Mouse (Mus musculus) cerebellum, adult (tissue): Measurements from ENCODE around the gene Mtor.

ENCODE experiments used
- ATAC-seq: cut with Nextera tagmentation; 2 replicates; pipeline ENCODE4 v1.9.2; 2017; ENCODE audit warnings: mild to moderate bottlenecking, moderate library complexity, mixed read lengths; ENCODE audit not compliant: insufficient number of reproducible peaks, low FRiP score, low TSS enrichment

Gene Mtor

DNA sequence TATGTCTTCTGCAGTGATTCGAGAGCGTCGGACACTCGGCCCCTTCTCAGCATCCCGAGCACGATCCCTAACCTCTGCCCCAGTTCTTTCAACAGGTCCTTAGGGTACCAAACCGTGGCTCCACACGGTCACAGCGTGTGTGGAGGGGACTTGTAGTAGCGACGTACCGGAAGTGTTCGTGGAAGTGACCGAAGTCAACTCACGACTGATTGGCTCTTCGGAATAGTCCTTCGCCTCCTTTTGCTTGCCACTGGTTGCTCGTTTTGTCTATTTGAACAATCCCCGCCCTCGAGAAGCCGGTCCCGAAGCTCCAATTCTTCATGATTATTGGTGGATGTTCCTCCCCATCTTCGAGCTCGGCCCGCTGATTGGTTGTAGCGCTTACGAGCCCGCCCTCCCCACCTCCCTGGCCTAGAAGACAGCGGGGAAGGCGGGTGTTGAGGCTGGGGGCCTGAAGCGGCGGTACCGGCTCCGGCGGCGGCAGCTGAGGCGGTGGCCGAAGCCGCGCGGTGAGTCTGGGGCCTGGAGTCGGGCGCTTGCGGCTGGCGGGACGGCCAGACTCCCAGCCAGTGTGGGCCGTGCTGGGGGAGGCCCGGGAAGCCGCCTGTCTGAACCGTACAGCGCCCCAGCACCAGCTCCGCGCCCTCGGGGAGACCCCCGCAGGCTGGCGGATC, at the start of gene Mtor:
Mtor (plus strand) TSS at position 433 of the 674 bp plus-strand sequence.
- ATAC-seq = peak; percentile 99

DNA sequence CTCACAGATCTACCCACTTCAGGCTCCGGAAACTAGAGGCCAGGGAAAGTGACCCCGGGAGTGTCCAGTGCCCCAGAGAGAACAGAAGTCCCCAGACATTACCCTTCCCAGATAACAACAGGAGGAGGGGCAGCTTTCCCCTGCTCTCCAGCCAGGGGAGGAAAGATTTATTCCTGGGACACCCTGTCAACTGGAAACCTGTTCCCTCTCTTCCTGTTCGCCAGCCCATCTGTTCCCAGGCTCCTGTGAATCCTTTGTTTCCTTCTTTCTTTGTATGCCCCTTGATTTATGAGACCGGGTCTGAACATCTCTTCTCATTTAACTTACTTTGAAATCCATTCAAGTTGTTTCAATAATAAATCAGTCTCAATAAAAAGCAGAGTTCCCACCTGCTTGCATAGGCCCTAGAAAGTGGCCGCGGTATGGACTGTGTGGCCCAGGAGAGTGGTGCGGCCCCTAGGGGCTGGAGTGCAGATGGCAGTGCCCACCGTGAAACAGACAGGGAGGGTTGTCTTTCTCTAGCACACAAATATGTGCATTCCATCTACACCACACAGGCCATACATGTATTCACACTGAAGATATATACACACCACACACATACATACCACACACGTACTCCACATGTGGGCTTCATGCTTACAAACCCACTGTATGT, 48.8 kb upstream of the Mtor start:
- no peak for ATAC-seq

DNA sequence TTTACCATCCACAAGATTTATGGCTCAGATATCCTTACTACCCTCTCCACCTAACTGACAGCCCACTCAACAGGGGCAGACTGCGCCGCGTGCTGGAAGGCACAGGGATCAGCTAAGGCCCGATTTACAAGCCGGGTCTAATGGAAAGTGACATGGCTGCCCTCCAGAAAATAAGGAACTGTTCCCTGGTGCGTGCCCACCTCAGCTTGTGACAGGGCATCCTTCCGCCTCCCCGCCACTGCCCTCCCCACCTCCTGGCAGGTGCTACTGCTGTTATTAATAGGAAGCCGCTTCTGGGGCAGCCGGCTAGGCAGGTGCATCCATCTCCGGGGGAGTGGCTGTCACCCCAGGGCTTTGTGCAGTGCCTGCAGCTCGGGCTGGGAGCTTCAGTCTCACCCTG, 45.0 kb upstream of the Mtor start:
- no peak for ATAC-seq

DNA sequence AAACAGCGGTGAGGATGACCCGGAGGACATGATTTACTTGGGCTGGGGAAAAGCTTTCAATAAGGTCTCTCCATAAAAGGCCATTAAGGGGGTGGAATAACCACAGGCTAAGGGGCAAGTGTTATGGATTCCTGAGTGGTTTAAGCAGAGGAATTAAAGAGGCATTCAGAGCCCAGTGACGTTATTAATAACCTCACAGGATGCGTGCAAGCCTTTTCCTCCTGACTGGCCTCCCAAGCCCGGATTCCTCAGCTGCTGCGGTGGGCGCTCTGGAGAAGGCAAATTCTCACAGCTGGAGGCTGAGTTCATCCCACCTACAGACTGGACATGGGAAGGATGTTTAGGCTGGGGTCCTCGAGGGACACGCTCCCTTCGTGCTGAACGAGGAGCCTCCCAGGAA, 43.7 kb upstream of the Mtor start:
- ATAC-seq = no peak

DNA sequence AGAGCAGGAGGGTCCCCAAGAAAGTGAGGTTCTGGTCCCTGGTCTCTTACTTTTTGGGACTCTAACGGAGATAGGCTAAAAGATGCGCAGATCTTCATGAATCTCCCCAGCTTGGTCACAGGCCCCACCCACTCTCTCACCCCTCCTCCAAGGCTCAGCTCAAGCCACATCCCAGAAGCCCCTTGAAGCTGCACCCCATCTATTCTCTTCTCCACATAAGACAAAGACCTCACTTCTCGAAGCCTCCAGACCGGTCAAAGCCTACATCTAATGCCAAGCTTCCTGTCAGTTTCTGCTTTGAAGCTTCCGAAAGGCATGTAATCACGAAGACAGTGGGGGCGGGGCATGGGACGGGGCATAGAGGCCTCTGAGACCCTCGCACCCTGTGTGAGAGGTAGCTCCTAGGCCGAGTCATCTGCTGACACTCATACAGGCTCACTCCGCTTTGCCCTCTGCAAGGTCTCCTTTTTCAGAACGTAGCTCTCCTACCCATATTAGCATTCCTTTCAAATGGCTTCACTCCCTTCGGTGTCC, 43.1 kb upstream of the Mtor start:
- ATAC-seq = no peak

DNA sequence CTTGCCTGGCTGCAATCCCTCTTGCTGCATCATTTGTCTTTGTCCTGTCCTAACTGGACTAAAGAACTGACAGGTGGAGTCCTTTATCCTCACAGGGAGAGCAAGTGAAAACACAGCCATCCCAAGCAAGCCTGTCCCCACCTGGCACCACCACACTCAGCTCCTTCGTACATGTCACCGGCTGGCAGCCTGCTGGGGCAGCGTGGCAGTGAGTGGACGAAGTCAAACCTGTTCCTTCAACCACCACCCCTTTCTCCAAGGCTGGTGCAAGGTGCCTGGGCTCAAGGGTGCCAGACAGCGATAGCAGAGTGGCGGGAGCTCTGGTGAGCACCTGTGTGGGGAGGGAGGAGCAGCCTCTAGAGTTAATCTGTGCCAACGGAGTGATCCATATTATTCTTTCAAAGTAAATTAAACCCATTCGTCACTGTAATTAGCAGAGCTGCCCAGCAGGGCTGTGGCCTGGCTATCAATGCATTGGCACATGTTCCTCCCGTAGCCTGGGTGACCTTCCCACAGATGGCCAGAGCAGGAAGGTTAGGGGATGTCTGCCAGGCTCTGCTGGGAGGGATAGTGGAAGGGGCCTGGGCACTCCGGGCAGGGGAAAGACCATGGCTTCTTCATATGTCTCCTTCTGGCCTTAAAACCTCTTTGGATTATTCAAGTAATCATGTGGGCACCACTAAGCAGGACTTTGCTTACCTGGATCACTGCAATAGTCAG, 40.0 kb upstream of the Mtor start:
- no peak for ATAC-seq

DNA sequence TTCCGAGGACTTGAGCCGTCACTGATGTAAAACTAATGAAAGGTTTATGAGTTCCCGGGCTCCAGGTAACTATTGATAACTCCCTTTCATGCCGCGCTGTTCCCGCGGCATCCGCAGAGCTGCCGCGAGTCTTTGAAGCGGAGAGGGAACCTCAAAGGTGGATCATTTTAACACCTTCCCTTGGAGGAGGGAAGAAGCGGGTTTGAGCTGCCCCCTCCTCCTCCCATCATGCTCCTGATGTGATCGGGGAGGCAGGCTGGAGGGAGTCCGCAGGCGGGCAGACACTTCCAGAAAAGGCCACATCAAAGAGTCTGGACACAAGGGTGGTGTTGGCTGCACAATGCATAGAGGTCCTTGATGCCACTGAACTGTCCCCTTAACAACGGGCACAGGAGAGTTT, 32.8 kb upstream of the Mtor start:
- no peak for ATAC-seq

DNA sequence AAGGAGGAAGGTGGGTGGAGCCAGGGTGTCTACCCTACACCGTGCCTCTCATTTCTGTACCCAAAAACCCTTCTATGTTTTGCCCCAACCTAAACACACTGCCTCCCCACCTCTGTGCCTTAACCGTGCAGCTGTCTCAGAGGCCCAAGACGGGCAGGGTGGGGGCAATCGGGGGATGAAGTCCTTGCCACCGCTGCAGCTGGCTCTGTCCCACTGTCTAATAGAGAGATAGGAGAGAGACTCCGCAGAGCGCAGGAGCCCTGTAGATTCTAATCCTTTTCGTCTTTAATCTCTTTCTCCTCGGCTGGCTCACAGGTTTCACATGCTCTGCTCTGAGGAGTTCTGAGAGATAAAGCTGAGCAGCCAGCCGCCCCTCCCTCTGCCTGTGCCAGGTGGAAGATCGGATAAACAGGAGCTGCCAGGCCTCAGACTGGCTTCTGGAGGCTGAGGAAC, 31.3 kb upstream of the Mtor start:
- ATAC-seq = no peak

DNA sequence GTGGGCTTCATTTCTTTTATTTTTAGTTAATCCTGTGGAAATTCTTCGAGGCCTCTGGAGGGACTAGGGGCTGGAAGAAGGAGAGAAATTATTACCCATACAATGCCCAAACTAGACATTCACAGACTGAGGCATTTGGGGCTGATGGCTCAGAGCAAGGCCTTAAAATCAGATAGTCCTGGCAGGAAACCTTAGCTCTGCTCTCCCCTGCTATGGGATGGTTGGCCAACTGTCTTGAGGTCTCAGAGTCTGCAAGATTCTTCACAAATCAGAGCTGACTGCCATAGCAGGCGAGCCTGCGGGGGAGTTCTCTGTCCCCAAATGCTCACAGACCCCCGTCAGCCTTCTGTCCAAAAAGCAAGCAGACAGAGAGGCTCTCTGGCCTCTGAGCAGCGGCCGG, 30.9 kb upstream of the Mtor start:
- no peak for ATAC-seq

DNA sequence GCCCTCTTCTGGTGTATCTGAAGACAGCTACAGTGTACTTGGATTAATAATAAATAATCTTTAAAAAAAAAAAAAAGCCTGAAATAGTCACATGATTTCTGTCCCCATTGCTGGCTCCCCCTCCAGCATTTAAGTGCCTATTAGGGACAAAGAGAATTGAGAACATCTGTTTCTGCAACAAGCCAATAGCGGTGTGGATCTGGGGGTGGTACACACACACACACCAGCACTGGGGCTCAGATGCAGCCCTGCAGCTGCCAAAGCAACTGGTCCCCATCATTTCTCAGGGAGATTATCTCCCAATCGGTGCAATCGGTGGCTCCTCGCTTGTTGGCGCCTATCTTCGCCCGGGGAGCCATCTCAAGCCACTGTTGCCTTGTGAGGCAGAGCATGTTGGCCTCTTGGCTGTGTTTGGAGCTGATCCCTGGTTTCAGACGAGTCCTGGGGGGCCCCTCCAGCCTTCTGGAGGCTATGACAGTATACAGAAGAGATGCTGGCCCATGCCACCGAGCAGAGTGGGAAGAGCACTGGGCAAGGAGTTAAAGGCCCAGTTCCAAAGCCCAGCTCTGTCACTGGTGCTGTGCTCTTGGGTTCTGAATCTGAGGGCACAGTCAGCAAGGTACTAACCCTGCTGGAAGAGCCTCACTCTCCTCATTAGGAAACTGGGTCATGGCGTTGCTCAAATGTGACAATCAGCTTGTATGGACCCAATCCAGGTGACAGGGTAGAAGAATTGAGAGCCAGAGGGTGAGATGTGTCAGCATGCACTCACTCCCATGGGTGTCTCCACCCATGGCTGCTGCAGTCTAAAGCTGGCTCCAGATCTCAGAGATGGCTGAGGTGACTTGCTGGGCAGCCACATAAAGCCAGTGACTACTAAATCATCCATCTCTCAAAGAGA, 21.2 kb upstream of the Mtor start:
- no peak for ATAC-seq

DNA sequence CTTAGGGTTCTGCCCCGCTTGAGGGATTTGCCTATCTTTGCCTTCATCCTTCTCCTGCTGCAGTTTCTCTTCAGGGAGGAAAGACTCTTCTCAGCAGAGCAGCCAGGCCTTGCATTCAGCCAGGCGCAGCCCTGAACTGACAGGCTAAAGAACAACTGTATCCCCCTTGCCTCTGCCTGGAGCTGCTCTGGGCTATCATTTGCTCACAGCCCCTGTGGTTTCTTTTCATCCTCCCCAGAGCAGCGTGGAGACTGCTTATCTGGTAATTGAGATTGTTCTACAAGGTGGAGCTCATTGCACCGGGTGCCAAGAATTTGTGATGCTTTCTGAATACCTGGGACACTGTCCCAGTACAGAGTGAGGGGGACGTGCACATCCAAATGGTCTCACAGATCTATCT, 19.9 kb upstream of the Mtor start:
- ATAC-seq = no peak

DNA sequence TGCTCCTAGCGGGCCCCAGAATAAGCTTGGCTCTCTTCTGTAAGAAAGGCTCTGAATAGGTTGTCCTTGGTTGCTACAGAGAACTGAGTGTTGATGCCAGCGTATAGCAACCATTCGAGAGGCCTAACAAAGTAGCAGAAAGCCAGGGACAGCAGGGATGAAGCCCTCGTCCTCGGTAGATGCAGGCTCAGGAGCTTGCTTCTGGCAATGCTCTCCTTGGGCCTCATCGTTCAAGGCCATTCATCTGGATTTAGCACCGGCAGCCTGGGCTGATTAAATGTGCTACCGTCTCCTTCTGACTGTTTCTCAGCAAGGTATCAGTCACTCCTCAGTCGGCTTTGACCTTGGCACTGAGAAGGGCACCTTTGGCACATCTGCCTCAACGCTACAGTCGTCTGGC, 19.3 kb upstream of the Mtor start:
- ATAC-seq = no peak

DNA sequence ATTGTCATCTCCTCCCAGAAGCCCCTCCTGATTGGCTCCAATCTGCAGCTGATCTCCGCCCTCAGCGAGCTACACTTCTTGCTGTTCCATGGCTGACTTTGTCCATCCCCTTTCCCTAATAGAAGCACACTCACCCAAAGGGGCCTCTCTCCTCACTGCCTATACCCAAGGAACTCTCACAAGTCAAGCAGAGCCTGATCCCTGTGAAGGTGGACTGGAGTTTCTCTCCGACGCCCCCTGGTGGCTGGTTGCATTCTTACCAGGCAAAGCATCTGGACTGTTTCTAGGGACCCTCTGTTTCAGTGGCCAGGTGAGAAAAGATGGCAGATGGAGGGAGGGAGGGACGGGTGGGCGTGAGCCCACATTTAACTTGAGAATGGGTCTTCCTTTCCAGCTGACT, 18.7 kb upstream of the Mtor start:
- ATAC-seq = peak; percentile 46

DNA sequence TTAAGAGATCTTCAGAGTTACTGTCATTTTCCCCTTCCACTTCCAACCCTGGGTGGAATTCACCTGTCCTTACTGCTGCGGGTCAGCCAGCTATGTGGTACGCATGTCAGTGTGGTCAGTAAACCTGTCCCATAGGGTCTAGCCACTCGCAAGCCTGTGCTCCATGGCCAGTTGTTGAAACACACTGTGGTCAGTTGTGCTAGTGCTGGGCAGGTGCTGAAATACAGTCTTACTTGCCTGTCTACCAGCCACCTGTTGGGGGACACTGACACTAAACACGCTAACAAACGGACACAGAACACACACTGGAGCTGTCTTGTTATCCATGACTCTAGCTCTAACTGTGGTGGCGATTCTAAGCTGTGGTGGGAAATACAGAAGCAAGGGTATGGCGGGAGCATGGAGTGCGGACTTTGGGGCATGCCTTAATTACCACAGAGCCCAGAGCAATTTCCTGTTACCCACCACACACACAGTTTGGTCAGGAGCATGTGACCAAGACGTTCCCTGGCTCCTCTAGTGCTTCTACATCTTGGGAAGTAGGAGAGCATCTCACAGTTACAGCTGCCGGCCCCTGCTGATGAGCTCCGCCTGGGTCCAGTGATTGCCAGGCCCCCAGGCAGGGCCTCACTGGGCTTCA, 17.4 kb upstream of the Mtor start:
- no peak for ATAC-seq

DNA sequence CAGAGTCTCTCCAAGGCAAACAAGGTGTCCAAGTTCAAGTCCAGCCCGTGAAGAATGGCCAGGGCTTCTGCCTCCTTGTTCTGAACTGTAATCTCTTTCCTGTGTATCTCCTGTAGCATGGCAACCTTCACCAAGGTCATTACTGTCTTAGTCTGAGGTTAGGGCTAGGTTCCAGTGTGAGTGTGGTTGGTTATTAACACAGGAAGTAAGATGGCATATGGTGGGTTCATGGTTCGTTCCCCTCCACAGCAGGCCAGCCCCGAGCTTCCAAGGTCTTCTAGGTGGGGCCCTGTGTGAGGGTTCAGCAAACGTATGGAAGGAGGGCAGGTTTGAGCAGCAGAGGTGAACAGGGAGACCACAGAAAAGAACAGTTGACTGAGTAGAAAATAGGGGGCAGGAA, 15.9 kb upstream of the Mtor start:
- ATAC-seq = no peak

DNA sequence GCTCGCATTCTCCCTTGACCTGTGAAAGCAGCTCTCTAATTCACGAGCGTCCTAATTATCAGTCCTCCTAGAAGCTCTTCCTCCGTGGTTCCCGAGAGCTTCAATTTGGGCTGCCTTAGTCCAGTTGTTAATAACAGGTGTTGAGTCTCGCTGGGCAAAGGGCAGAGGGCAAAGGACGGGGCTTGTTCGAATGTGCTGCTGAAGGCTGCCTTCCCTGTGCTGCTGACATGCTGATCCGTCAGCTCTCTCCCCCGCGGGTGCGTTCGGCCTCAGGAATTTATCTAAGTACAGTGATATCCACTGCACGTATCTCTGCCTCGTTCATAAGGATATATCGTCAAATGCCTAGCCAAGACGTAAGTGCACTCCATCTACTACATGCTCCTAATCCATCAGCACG, 15.1 kb upstream of the Mtor start:
- ATAC-seq = no peak

DNA sequence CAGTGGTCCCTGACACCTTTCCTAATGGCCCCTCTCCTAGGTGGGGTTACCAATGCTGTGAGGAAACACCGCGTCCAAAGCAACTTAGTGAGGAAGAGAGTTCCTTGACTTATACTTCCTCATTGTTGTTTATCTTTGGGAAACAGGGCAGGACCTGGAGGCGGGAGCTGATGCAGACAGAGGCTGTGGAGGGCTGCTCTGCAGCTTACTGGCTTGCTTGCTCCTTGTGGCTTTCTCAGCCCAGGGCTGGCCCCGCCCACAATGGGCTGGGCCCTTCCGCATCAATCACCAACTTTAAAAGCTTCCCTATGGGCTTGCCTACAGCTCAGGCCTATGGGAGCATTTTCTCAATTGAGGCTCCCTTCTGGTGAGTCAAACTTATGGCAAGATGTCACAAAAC, 14.6 kb upstream of the Mtor start:
- no peak for ATAC-seq

DNA sequence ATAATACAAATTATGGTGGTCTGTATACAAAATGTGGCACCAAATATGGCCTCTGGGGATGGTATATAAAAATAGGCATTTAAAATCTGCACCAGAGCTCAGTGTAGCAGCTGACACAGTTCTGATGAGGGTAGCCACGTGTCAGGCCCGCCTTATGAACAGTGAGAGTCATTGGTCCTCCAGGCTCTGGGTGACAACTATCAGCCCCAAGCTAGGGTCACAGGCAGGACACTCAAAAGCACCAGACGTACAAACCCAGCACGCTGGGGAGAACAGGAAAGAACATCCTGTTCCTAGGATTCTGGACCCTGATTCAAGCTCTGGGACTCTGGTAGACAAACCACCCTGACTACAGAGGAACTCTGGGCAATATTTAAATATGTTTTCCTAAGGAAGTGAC, 13.9 kb upstream of the Mtor start:
- no peak for ATAC-seq

DNA sequence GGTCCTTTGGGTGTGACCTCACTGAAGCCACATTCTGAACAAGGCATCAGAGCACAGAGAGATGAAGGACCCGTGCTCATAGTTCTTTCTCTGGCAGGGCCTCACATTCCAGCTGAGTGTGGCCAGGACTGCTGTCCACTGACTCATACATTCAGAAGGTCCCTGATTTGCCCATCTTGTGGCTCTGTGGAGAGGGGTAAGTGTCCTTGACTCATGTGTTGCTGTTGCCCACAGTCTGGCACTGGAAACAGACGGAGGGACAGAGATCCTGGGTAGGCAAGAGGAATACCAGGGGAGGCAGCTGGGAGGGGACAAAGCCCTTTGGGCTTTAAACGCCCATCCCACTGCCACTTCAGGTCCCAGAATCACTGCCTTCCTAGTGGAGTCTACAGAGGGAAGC, 13.3 kb upstream of the Mtor start:
- no peak for ATAC-seq
